Mouse (Mus musculus) embryonic fibroblast, embryonic 13.5 days (primary cell): ENCODE data around the gene Serpina3g. TPM values are rescaled to one million over a fixed set of nuclear protein-coding genes. Genes with fewer than 3 reads are reported as not detected.

Experiments
- H3K27ac ChIP-seq: 2 replicates; pipeline ENCODE4 v1.5.1; 2012; ENCODE audit warnings: low read length, control low read depth, inconsistent platforms; ENCODE audit not compliant: insufficient read depth
- H3K4me1 ChIP-seq: 2 replicates; pipeline ENCODE4 v1.6.1; 2011; ENCODE audit warnings: low read length; ENCODE audit not compliant: control insufficient read depth, insufficient read depth
- H3K4me3 ChIP-seq: 2 replicates; pipeline ENCODE4 v1.5.1; 2011; ENCODE audit warnings: mild to moderate bottlenecking, control low read depth, low read length; ENCODE audit not compliant: insufficient read depth
- CTCF ChIP-seq: IDR thresholded peaks from 2 replicates; pipeline ENCODE4 v1.5.1; 2011; ENCODE audit warnings: mild to moderate bottlenecking, control low read depth, low read length, moderate library complexity, borderline replicate concordance; ENCODE audit not compliant: insufficient read depth
- POLR2A ChIP-seq: IDR thresholded peaks from 2 replicates; pipeline ENCODE4 v1.6.1; 2011; ENCODE audit warnings: low read depth, mild to moderate bottlenecking, control low read depth, low read length, moderate library complexity
- polyA plus RNA-seq: library from polyadenylated mRNA; stranded (reverse); fragments of >200 nt; gene quantifications from 2 replicates; pipeline ENCODE4 v1.2.4, GENCODE M21; 2011; ENCODE audit warnings: low read depth; ENCODE audit not compliant: missing spikeins, insufficient read length

The Serpina3g gene
- 54.6 and 89.6 TPM in 2 replicates for polyA plus RNA-seq

DNA sequence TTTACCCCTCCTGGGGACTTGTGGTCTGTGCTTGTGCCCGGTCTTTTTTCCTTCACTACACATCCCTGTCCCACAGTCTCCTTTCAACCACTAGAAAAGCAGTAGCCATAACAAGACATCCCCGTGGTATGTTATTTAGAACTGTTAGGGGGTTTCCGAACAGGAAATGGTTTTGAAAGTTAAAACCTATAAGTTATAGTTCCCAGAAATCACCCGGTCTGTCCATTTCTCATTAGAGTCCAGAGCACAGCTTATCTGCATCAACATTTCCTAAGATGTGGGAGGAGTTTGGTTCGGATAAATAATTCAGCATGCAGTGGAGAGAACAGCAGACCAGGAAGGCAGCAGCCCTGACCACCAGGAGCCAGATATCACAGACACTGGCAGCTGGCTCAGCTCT lies at the start of gene Serpina3g:
TSS of gene Serpina3g (plus strand) at position 331 of the 400 bp plus-strand sequence.
- Histone ChIP-seq H3K4me1 (peaks cover 9% of the 10 kb centered on the region), H3K27ac (peak within 1 kb of the TSS; percentile 35; the same call in 1 of the 2 replicates), H3K4me3 (peak within 1 kb of the TSS; percentile 5; the same call in 1 of the 2 replicates)
- peak; percentile 67 for TF ChIP-seq POLR2A
- no peak for TF ChIP-seq CTCF

DNA sequence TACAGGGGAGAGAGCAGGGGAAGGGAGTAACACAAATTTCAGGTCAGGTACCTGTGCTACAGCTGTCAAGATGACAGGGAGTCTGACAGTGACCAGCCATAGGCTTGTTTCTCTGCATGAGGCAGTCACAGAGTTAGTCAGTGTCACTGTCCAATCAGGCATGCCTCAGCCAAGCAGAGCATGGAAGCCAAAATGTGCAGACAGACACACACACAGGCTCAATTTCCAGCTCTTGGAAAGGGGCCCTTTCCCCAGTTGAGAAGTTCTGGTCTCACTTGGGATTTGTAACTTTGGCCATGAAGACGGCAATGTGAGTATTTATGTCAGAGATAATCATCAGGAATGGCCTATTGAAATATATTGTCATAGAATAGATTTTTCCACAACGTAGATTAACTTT lies 46.8 kb upstream of the Serpina3g start:
- no peak for TF ChIP-seq POLR2A
- no peak for TF ChIP-seq CTCF
- peaks cover 11% of the 10 kb centered on the region for H3K4me1 ChIP-seq
- no peak overlapping the region for H3K27ac ChIP-seq
- no peak overlapping the region for H3K4me3 ChIP-seq

DNA sequence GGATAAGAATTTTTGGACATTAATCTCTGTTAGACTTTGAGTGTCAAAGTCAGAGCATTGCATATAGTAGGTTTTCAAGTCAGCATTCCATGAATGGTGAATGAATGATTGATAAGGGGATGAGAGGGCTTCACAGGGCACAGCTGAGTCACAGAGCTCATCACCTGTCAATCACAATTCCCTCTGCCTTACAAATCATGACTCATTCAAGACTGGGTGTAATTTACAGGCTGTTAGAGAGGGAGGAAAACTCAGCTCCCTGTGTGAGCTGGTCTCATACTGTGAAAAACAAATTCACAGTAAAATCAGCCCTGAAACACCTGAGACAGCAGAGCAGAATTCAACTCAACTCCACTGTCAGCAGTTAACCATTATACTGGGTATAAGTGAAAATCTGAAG lies 45.2 kb upstream of the Serpina3g start:
- no peak overlapping the region for H3K4me3 ChIP-seq
- no peak for TF ChIP-seq CTCF
- no peak for TF ChIP-seq POLR2A
- H3K27ac ChIP-seq: no peak overlapping the region
- peaks cover 9% of the 10 kb centered on the region for H3K4me1 ChIP-seq

DNA sequence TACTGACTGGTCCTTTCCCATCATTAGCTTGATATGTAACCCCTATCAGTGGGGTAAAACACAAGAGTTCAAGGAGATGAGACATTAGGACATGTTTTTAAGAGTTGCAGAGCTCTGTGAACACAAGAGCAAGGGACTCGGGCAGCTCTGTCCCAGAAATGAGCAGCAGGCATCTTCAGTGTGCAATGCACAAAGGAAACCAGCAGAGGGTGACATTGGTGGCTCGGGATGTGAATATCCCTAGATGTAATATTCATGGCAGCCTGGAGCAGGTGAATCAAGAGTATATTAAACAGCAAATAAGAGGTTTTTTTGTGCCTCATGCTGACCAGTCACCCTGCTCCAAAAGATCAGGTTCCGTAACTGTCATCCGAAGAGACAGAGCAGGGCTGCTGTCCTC lies 26.9 kb upstream of the Serpina3g start:
- H3K27ac ChIP-seq: no peak overlapping the region
- H3K4me3 ChIP-seq: no peak overlapping the region
- H3K4me1 ChIP-seq: no peaks in the 10 kb centered on the region
- TF ChIP-seq CTCF (no peak), POLR2A (no peak)

DNA sequence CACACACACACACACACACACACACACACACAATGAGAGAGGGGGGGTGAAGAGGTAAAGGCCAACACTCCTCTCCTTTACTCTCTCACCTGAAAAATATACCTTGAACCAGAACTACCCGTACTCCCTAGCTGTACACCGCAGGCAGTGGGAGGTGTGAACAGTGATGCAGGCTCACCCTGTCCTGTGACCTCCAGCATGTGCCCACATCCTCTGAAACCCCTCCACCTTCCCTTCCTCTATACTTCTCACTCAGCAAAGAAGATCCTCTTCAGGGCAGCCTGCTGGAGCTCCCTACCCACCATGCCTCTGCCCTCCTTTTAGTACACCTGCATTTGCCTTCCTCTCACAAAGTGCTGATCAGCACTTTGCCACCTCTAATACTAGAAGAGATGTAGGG lies 26.2 kb upstream of the Serpina3g start:
- Histone ChIP-seq H3K4me3 (no peak overlapping the region), H3K4me1 (no peaks in the 10 kb centered on the region), H3K27ac (no peak overlapping the region)
- TF ChIP-seq CTCF (no peak), POLR2A (no peak)

DNA sequence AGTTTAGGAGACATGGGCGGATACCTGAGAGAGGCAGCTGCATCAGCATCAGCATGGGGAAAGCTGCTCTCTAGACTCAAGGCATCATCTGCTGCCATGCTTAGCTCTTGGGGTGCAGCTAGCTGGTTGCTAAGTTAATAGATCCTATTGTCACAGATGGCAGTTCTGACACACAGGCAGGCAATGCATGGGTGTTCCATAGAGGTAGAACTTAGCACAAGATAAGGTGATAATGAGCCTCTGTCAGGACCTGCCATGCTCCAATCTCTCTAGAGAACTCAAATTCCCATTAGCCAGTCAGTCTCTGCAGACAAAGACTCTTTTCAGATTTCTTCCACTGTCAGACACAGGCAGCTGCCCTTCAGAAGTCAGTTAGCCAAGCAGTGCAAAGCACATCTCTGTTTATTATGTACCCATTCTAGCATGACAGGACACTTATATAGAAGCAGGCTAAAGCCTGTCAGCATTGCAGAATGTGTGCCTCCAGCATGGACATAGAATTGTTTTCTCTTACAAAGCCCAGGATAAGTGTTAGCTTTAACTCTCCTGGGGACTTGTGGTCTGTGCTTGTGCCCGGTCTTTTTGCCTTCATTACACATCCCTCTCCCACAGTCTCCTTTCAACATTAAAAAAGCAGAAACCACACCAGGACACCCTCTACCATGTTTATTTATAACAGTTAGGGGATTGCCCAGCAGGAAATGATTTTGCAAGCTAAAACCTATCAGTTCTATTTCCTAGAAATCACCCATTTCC lies 22.2 kb upstream of the Serpina3g start:
- Histone ChIP-seq H3K4me3 (no peak overlapping the region), H3K4me1 (no peaks in the 10 kb centered on the region), H3K27ac (no peak overlapping the region)
- TF ChIP-seq POLR2A (no peak), CTCF (no peak)

DNA sequence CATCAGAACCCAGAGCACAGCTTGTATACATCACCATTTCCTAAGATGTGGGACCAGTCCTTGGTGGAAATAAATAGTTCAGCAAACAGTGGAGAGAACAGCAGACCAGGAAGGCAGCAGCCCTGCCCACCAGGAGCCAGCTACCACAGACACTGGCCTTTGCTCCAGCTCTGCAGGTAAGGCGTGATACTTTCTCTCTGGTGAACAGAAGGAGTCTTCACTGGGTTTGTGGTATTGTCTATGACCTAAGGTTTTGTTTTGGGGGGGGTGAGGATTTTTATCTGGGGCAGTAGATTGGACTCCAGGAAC lies 21.6 kb upstream of the Serpina3g start, which contains the start of gene Serpina3f:
TSS of gene Serpina3f (plus strand) at position 100 of the 309 bp plus-strand sequence.
- Histone ChIP-seq H3K4me3 (no peak within 1 kb of the TSS), H3K27ac (no peak within 1 kb of the TSS), H3K4me1 (no peaks in the 10 kb centered on the region)
- TF ChIP-seq POLR2A (no peak), CTCF (no peak)

DNA sequence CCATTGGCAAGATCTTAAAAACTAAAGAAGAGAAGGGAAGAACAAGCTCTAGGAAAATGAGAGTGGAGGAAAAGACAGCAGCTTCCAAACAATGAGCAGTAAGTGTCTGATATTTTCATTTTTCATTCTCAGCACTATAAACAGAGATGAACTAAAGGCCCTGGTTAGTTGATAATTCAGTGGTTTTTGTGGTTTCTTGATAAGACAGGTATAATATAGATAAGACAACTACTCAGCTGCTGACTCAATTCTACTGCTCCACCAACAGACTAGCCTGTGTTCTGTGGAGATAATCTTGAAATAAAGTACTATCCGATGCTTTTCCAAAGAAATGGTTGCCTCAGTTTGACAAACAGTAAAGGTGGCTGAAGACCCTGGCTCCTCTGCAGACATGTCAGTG lies 20.8 kb upstream of the Serpina3g start:
- Histone ChIP-seq H3K4me3 (no peak overlapping the region), H3K4me1 (no peaks in the 10 kb centered on the region), H3K27ac (no peak overlapping the region)
- TF ChIP-seq CTCF (no peak), POLR2A (no peak)

DNA sequence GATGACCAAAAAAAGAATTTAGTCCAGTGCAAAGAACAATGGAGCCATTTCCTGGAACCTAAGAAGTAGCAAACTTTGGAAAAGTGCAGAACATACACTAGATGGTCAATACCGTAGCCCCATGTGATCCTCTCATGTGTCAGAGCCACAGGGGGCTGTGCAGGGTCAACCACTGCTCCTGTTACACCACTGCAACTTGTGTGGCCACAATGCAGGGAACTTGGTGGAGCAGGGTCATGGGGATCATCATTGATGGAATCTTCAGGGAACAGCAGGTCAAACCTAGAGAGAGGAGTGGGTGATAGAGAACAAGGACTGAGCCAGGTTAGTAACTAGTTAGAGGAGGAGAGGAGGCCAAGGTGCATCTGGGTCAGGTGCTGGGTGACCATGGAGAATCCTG lies 14.4 kb upstream of the Serpina3g start:
- TF ChIP-seq POLR2A (no peak), CTCF (no peak)
- no peak overlapping the region for H3K27ac ChIP-seq
- H3K4me3 ChIP-seq: no peak overlapping the region
- peaks cover 8% of the 10 kb centered on the region; the same call in 1 of the 2 replicates for H3K4me1 ChIP-seq

DNA sequence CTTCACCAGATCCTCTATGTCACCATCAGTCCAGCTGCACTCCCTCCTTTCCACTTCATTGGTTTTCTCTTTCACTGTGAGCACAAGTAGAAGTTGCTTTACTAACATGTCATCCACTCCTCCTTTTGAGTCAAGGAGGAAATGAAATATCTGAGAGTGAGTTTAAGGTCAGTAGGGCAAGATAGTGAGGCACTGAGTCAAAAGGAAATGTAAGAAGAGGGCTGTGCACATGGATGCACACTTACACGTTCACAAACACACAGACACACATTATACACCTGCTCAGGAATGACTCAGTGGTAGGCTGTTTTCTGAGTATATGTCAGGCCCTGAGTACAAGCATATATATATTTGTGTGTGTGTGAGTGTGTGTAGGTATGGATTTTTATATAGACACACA lies 12.4 kb upstream of the Serpina3g start:
- Histone ChIP-seq H3K4me3 (no peak overlapping the region), H3K27ac (peak overlapping the region; percentile 39; the same call in 1 of the 2 replicates), H3K4me1 (peaks cover 8% of the 10 kb centered on the region; the same call in 1 of the 2 replicates)
- TF ChIP-seq CTCF: no peak
- no peak for TF ChIP-seq POLR2A

DNA sequence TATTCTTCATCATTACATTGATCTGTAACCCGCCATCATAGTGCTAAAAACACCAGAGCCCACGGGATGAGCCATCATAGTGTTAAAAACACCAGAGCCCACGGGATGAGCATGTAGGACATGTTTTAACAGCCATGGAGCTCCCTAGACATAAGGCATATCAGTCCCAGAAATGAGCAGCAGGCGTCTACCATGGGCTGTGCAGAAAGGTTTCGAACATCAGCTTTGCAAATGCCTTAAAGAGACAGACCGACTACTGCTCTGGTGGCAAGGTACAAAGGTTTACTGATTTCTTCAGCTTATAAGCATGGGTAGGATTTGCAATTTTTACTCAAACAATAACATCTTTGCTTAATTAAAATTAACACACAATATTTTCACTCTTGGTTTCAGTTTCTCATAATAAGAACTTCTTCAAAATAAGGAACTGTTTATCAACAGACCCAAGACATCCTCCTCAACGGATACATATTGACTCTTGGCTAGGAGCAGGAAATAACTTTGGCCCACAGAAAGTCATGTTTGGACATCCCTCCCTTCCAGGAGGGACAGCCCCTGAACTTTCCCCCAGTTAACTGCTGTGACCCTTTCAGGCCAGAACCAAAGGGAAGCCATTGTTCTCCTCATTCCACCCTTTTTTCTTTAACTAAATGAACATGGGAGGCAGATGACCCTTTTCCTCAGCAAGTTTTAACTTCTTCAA lies 11.3 kb upstream of the Serpina3g start:
- no peak overlapping the region for H3K27ac ChIP-seq
- TF ChIP-seq CTCF (no peak), POLR2A (no peak)
- no peak overlapping the region for H3K4me3 ChIP-seq
- peaks cover 8% of the 10 kb centered on the region; the same call in 1 of the 2 replicates for H3K4me1 ChIP-seq
